Mouse (Mus musculus): ENCODE measurements around the gene Fbxw2.
A peak's percentile ranks its signal among the peaks of the same experiment; 100 is the strongest.
"Not testable (repeated sequence)": the region's sequence is repeated elsewhere in the genome, so short reads cannot be mapped to it uniquely, and the experiment has no call there.

Gene Fbxw2

DNA sequence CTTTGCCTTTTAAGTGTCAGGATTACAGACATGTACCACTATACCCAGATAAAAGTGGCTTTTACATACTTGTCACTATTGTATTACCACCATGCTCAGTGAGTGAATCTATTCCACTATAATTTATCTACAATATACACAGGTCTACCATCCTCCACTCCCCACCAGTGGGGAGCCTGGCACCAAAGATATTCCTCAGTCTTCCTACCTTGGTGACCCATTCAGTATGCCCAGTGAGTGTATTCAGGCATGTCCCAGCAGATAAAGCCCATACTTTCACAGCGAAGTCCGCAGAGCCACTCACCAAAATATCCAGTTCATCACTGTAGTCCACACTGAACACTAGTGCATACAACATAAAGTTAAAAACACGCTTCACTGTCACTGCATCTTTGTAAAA lies 15.3 kb downstream of the Fbxw2 start:
- DNase-seq (ENCODE audit: low spot score): no peak

GRCm38 (mm10) chr2:34809568-34809967 lies 16.5 kb downstream of the Fbxw2 start:
- no peak for DNase-seq (ENCODE audit: low spot score)

- DNase-seq (ENCODE audit: low spot score): no peak
These were observed 18.1 kb downstream of the Fbxw2 start for GRCm38 (mm10) chr2:34808057-34808456.

DNA sequence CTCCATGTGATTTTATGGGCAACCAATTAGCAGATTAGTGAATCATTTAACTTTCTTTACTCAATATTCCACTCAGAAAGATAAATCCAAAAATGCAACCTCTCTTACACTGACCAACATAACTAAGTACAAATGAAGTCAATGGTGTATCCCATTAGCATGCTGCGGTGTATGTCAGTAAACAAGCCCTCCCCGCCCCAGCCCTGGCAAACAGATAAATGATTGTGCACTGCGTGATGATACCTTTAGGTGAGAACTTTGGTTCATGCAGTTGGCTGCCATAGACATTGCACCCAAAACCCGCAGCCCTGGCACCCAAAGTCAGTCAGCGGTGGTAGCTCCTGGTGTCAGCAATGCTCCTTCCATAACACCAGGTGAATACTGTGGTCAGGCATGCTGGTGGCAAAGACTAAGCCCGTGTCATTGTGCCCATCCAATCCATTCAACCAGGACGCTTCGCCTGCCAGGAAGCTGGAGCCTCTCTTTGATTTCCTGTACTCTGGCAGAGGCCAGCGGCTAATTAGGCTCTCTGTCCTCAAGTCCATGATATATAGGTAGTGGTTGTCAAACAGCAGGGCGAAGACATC lies 20.7 kb downstream of the Fbxw2 start:
- DNase-seq (ENCODE audit: low spot score): no peak

GRCm38 (mm10) chr2:34804815-34805214 lies 21.3 kb downstream of the Fbxw2 start:
- DNase-seq (ENCODE audit: low spot score): no peak

DNA sequence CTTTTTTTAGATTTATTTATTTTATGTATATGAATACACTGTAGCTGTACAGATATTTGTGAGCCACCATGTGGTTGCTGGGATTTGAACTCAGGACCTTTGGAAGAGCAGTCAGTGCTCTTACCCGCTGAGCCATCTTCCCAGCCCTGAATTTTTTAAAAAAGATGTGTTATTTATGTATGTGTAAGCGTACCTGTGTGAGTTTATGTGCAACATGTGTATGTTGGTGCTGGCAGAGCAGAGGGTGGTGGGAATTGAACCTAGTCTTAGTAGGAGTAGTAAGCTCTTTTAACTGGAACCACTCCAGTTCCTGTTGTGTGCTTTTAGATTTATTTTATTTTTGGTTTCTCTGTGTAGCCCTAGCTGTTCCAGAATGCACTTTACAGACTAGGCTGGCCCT lies 21.9 kb downstream of the Fbxw2 start:
- no peak for DNase-seq (ENCODE audit: low spot score)

GRCm38 (mm10) chr2:34803746-34804145 lies 22.4 kb downstream of the Fbxw2 start:
- DNase-seq (ENCODE audit: low spot score): no peak

- not testable (repeated sequence) for DNase-seq (ENCODE audit: low spot score)
These were observed 23.4 kb downstream of the Fbxw2 start for GRCm38 (mm10) chr2:34802565-34803245.

- peak; percentile 92 for DNase-seq (ENCODE audit: low spot score)
These were observed 24.3 kb downstream of the Fbxw2 start for GRCm38 (mm10) chr2:34801516-34802482.

- DNase-seq (ENCODE audit: low spot score): no peak
These were observed 25.7 kb downstream of the Fbxw2 start for GRCm38 (mm10) chr2:34800371-34800770.

- DNase-seq (ENCODE audit: low spot score): peak; percentile 69
These were observed 26.5 kb downstream of the Fbxw2 start, which contains the start of gene Rabepk for GRCm38 (mm10) chr2:34799357-34800256. Rabepk (minus strand) TSS chr2:34799912.

- no peak for DNase-seq (ENCODE audit: low spot score)
These were observed 30.7 kb downstream of the Fbxw2 start for GRCm38 (mm10) chr2:34795426-34795825.

DNA sequence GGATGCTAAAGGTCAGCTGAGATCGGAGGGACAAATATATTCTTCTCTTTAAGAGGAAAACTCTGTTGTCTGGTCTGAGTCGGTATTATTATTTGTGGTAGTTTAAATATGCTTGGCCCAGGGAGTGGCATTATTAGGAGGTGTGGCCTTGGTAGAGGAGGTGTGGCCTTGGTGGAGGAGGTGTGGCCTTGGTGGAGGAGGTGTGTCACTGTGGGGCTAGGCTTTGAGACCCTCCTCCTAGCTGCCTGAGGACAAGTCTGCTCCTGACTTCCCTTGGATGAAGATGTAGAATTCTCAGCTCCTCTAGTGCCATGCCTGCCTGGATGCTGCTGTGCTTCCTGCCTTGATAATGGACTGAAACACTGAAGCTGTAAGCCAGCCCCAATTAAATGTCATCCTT lies 31.6 kb downstream of the Fbxw2 start:
- DNase-seq (ENCODE audit: low spot score): no peak

DNA sequence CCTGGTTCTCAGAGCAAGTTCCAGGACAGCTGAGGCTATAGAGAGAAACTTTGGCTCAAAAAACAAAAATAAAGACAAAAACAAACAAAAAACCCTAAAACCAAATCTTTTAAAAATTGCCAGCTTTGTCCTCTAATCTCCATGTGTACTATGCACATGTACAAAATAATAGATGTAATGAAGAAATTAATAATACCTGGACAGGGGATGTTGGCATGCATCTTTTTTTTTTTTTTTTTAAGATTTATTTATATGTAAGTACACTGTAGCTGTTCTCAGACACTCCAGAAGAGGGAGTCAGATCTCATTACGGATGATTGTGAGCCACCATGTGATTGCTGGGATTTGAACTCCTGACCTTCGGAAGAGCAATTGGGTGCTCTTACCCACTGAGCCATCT lies 33.6 kb downstream of the Fbxw2 start:
- DNase-seq (ENCODE audit: low spot score): not testable (repeated sequence)

GRCm38 (mm10) chr2:34790282-34790681 lies 35.8 kb downstream of the Fbxw2 start:
- DNase-seq (ENCODE audit: low spot score): no peak

- DNase-seq (ENCODE audit: low spot score): no peak
These were observed 42.0 kb downstream of the Fbxw2 start for GRCm38 (mm10) chr2:34784085-34784484.

DNA sequence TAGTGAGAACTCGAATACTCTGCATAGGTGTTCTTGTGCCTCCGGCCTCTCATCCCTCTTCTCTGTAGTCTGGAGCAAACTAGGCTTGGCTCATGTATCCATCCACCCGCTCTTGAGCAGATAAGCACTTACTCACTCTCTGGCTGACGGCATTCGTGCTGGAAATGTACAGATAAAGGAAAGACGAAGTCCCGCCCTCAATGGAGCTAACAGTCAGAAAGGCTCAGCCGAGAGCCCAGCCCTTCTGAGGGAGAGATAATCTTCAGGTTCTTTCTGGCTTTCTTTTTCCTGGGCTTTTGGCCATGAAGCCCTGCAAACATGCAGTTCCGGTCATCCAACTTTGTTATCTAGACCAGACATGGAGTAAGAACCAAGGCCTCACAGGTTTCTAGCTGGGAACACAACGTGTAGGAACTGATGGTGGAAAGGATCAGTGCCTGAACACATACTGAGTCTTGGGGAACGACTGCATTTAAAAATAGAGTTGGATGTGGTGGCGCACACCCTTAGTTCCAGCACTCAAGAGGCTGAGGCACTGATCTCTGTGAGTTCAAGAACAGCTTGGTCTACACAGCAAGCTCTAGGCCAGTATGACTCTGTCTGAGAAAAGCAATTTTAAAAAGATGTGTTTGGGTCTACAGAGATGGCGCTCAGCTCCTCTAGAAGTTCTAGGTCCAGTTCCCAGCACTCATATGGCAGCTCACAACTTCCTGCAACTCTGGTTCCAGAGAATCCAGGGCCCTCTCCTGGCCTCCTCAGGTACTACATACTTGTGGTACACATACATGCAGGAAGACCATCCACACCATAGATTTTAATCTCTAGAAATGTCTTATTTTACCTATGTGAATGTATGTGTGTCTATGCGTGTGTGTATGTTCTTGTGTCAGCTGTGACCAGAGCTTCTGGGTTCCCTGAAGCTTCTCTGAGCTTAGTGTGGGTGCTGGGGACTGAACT lies 42.8 kb downstream of the Fbxw2 start:
- no peak for DNase-seq (ENCODE audit: low spot score)

GRCm38 (mm10) chr2:34777237-34777868 lies 48.8 kb downstream of the Fbxw2 start:
- DNase-seq (ENCODE audit: low spot score): no peak

DNA sequence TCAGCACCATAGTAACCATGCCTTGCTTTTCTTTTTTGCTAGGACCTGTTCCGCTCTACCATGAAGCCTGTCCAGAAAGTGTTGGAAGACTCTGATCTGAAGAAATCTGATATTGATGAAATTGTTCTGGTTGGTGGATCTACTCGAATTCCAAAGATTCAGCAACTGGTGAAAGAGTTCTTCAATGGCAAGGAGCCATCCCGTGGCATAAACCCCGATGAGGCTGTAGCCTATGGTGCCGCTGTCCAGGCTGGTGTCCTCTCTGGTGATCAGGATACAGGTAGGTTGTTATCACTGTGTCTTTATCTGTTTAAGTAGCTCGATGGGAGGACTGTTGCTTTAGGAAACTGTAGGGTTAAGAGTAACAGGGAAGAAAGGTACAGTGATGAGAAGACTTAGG lies 51.6 kb downstream of the Fbxw2 start:
- DNase-seq (ENCODE audit: low spot score): no peak

DNA sequence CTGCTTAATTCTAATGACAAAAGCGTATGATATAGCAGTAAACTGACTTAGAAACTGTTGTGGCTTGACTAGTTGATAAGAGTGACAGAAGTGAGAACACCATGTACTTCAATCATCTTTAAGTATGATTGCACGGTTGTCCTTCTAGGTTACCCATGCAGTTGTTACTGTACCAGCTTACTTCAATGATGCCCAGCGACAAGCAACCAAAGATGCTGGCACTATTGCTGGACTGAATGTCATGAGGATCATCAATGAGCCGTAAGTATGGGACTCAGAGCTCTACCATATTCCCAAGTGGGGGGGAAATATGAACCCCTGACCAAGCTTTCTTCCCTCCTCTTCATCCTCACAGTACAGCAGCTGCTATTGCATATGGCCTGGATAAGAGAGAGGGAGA lies 52.4 kb downstream of the Fbxw2 start:
- no peak for DNase-seq (ENCODE audit: low spot score)
